Mouse (Mus musculus): ENCODE results near the gene Camkmt.

- TF ChIP-seq CTCF (IDR thresholded peaks at IDR 0.05; ENCODE audit: low read depth) (no peak), EP300 (IDR thresholded peaks at IDR 0.05; ENCODE audit: low read depth) (no peak)
These were observed 17.1 kb upstream of the Camkmt start for GRCm38 (mm10) chr17:85073214-85073613.
